Mouse (Mus musculus) 3134 (cell line): ENCODE results near the gene Aco2.

Source experiments
- DNase-seq: peaks from one replicate; pipeline ENCODE4 v3.0.0-alpha.2; 2011; ENCODE audit warnings: low spot score; ENCODE audit not compliant: insufficient read length; ENCODE audit errors: extremely low read depth

The Aco2 gene

DNA sequence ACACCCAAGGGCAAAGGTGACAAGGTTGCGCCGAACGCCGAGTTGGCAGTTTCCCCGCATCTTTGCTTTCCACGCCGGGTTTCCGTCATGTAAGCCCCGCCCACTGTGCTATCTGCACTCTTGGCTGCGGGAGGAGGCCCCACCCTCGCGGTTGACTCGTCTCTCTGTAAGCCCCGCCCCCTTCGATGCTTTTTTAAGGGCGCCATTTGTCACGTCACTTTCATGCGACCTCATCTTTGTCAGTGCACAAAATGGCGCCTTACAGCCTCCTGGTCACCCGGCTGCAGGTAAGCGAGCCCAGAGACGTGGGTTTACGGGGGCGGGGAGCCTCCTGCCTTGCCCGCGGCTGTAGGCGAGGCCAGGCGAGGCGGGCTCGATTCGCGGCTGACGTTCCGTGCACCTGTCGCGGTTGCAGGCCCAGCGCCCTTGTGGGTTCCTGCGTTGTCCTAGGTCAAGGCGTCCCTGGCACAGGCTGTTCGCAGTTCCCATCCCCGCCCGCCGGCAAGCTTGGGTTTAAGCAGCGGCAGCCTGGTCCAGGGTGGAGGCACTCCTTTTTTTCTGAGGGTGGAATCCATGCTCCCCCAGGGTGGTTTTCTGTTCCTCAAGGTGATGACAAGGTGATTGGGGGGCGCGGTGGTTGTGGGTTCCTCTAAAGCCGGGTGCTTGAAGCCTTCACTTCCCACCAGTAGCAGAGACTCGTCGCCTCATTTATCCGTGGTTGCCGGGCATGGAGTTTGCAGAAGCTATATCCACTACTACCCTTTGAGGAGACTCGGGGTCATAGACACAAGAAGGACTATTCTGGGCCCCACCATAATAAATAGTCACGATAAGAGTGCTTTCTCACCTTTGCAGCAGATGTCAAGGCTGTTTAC, at the start of gene Aco2:
Aco2 (plus strand) TSS at position 48 of the 875 bp plus-strand sequence.
- peak; percentile 93 for DNase-seq

DNA sequence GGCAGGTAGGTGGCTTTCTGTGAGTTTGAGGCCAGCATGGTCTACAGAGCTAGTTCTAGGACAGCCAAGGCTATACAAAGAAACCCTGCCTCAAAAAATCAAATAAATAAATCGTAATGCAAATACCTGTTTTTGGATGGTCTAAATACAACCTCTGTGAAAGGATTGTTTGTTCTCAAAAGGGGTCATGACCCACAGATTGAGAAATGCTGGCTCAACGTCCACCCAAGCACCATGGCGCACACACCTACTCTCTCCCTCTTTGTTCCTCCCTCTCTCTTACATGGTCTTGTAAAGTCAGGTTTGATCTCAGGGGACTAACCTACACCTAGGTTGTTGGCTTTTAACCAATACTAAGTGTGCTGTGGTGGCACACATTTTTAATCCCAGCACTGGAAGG, 49.5 kb upstream of the Aco2 start:
- DNase-seq, result no peak

DNA sequence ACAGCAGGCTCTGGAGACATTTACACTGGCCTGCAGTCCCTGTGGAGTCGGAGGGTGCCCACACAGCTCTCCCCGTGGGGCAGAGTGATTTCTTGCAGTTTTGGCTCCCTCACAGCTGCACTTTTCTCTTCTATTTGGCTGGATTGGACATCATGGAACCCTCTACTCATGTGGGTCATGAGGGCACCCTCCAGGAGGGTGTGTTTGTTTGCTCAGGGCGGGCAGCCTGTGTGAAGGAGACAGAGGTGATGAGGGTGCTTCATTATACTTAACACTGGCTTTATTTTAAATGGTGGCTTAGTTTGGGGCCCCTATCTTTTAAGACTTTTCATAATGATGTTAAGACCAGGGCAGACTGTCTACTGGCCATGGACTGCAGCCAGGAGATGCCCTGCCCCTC, 47.3 kb upstream of the Aco2 start:
- DNase-seq, result no peak

DNA sequence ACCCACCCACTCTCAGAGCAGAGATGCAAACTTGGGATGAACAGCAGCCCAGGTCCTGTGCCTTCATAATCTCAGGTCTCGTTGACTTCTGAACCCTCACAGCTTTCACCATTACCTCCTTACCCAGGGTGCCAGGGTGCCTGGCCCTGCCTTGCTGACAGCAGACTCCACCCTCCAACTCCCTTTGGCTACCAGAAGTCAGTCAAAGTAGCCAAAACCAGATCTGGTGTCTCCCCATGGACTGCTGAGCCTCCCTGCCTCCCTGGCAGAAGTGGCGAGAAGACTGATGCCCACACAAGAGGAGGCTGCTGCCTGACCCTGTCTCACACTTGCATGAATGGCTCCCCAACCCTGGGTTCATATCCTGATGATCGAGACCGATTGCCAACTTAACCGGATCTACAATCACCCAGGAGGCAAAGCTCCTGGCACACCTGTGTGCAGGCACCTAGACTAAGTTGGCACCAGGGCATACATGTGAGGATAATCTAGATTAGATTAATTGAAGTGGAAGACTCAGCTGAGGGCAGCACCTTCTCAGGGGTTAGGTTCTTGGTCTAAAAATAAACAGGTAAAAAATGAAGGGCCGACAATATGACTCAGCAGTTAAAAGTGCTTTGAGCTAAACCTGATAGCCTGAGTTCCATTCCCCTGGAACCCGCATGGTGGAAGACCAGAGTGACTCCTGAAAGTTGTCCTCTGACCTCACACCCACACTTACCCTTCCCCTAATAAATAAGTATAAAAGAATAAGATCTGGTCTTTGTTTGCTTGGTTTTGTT, 43.5 kb upstream of the Aco2 start:
- no peak for DNase-seq

DNA sequence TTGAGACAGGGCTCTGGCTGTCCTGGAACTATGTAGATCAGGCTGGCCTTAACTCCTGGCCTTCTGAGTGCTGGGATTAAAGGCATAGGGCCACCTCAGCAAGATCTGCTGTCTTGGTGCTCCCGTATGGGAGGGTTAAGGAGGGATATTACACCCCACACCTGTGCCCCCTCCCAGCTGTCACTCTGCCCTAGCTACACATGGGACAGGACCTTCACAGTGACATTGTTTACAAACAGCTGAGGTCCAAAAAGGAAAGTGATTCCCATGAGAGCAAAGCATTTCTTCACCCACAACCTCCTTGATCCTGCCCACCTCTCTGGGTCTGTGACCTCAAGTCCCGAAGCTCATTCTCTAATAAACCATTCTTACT, 42.9 kb upstream of the Aco2 start:
- DNase-seq, result no peak

DNA sequence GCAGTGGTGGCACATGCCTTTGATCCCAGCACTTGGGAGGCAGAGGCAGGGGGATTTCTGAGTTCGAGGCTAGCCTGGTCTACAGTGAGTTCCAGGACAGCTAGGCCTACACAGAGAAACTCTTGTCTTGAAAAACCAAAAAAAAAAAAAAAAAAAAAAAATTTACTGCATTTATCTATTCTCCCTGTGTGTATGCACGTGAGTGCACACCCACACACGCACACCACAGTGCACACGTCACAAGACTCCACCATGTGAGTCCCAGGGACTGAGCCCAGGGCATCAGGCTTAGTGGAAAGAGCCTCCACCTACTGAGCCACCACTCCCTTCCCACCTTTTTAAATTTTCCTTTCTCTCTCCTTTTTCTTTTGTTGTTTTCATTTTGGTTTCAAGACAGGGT, 41.6 kb upstream of the Aco2 start:
- DNase-seq, result no peak

DNA sequence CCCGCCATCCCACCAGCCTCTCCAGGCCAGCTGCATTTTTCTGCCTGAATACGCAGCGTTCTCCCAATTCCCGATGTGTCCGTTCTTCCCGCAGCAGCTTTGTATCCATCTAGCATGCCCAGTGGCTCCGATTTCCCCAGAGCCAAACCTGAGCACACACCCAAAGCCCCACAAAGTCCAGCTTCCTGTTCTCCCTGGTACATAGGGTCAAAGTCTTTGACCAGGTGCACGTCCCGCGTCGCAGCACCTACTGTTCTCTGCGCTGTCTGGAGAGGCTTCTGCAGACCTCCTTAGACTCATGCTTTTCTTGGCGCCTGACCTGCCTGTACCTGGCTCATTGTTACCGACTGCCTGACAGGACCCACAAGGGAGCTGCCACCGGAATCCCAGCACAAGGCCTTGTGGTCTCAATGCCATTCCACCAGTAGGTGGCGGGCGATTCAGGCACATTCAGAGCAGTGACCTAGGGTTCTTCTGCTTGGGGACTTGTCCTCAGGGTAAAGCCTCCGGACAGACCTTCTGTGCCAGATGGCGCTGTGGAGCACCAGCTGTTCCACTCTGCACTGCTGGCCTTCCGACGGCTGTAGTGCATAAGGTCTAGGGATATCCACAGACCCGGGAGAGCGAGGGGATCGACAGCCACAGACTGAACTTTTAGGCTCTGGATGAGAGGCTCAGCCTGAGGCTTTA, 40.8 kb upstream of the Aco2 start:
- peak; percentile 83 for DNase-seq

DNA sequence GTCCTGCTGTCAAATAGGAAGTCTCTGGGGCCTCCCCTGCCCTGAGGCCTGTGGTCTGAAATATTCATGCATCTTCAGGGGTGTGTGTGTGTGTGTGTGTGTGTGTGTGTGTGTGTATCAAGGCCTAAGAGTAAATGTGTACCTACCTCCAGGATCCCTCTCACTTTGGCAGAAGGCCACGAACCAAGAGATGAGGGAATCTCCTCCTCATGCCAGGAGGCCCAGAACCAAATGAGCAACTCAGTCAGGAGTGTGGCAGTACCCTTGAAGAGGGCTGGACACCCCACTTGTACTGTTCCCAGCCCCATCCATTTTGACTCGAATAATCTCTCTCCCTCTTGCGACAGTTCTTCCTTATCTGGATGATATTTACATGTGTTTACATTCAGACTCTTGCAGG, 39.9 kb upstream of the Aco2 start:
- DNase-seq, result no peak

DNA sequence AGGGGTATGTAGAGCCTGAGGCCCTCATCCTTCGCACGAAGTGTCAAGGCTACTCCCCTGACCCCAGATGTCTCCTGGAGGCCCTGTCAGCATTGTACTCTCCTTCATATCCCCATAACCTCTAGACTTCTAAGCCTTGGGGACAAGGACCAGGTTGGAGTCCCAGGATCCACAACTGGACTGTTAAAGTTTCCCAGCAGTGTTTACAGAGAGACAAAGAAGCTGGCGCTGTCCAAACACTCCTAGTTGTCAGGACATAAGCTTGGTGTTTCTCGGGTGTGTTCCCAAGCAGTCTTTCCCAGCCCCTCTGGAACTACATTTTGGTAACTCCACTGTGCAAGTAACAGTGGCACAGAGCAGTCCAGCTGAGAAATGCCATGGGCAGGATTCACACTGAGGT, 38.6 kb upstream of the Aco2 start:
- DNase-seq, result no peak

DNA sequence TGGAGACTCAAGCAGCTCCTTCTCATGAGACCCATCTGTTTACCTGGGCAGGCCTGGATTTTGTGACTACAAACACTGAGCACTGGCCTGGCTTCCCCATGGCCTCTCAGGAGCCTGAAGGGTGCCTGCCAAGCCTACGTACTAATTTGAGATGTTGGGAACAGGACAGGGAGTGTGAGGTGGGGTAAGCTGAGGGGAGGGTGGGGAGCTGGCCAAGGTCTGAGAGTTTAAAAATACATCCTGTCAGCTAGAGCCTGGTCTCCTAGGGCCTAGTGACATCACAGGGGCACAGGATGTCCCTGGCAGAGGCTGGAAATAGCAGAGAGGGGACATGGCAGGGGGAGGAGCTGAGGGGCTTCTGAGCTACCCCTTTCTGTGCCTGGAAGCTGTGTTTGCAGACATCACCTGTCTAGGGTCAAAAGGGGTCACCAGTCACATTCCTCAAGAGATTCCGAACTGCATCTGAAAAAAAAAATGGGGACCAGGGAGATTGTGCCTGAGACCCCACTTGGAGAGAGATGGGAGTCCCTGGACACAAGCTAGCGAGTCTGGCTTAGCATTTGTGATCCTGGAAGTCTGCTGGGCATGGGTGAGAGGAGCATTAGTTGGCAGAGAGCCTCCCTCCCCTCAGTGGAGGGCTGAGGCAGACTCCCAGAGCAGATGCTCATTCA, 37.8 kb upstream of the Aco2 start:
- DNase-seq, result no peak

DNA sequence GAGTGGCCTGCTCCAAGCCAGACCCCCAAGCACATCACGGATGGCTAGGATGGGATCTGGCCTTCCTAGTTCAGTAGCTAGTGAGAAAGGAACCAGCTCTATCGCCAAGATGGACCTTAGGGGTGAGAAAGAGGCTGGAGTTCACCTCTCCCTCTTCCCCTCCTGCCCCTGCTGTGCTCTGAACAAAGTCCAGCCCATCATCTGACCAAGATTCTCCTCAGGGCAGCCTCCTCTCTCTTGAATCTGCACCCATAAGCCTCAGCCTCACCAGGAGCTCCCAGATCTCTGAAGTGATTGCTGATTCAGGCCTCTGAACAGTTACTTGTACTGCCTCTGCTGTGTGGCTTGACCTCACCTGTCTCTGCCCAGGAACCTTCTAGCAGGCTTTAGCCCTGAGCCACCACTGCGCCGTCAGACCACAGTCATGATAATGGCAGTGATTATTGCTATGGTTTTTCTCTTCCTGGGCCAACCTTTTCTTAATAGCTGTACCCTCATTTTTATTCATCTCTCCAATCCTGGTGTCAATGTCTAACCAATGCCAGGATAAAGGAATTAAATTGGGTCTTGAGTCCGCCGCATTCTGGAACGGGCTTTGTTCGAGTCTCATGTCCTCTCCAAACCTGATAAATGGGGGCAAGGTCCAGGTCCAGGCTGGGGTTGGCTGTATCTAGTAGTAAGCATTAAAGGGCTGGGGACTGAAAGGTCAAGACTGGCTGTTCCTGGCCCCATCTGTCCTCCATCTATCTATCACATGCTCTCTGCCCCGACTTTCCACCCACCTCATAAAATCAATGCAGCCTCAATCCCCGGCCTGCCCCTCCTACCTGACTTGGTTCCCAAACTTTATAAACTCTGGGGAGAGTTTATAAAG, 36.9 kb upstream of the Aco2 start:
- no peak for DNase-seq

DNA sequence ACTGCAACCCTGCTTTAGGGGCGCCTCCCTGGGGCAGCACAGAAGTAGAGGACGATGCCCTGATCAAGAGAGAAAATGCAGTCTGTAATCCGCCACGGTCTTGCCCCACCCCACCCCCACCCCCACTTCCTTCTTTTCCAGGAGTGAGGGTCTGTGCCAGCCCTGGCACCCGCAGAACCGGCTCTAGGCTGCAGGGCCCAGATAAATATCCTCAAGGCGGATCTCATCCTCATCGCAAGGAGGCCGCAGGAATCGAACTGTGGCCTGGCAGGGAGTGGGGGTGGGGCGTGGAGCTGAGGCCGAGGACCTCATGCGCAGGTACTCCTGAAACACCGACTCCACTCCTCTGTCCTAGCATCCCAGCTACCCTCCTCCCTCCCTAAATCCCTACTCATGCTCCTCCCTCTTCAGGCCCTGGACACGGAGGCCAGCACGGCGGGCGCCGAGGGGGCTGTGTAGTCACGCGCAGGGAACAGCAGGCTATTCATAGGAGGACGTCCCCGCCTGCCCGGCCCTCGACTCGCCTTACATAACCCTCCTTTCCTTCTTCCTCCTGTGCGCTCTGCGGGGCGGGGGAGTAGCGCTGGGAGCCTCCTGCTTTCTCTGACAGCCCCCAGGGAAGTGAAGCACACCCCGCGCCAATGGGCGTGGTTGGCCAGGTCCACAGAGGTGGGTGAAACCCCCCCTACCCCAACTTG, 35.8 kb upstream of the Aco2 start:
- DNase-seq, result peak; percentile 61

DNA sequence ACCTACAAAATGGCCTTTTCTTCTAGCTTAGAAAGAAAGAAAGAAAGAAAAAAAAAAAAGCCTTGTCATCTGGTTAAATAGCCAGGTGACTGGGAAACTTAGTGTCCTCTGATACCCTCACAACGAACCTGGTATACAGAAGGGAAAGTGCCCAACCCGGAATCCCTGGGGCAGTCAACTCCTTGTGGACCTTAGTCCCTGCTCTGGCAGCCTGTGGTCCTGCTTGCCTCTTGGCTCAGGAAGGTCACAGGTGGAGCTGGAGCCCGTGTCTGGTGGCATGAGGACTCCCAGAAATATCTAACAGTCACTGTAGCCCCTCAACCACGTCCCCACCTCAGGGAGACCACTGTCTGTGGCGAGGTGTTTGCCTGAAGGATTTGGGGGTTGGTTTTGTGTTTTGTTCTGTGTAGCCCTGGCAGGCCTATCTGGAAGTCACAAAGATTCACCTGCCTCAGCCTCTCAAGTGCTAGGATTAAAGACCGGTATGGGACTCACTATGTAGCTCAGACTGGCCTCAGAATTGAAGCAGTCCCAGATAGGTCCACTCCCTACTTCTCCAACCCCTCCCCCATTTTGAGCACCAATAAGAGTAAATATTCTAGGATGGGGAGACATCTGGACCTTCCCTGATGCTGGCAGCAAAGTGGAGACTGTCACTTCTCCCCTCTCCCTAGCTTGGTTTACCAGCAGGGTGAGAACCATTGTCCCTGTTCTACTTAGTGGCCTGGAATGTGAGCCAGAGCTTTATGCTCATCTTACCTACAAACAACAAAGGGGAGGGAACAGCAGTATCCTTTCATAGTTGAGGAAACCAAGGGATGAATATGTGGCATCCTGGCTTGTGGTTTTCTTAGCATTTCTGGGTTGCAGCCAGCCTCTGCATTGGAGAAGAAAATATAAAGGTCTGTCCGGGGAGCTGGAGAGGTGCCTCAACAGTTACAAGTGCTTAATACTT, 34.9 kb upstream of the Aco2 start:
- DNase-seq, result no peak

DNA sequence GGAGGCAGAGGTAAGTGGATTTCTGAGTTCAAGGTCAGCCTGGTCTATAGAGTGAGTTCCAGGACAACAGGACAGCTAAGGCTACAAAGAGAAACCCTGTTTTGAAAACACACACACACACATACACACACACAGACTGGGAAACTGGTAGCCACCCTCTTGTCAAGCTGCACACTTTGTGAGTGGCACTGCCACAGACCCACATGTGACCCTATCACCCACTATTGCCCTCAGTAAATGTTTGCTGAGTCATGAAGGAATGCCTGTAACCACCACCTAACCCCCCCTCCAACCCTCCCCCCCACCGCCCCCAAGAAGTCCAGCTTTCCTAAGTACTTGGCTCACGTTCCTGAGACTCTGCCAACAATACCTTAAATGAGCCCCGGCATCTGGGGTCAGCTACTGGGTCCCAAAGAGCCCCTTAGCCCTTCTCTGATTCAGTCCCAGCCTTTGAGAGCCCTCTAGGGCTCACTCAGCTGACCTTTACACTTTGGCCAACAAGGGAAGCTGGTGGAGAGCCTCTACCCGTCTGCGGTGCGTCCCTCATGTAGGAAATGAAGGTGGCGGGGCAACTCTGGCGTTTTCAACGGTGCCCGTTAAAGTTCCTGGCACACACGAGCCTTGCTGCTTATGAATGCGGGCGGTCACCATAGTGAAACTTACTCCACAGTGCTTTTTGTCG, 33.4 kb upstream of the Aco2 start:
- DNase-seq, result peak; percentile 42

DNA sequence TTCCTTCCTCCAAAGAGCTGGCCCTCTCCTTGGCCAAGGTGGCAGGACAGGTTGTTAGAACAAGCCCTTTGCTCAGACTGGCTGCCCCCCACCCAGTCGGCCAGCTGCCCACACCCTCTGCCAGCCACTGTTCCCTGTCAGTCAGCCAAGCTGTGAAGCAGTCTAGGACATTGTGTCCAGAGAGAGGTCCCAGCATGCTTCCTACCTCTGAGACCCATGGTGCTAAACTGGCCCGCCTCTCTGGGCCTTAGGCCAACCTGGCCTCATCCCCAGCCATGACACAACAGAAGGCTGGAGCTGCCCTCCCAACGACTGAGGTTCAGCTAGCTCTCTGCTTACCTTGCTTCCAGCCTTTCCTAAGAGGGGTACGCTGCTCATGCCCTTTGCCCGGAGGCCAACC, 32.5 kb upstream of the Aco2 start:
- DNase-seq, result peak; percentile 81

DNA sequence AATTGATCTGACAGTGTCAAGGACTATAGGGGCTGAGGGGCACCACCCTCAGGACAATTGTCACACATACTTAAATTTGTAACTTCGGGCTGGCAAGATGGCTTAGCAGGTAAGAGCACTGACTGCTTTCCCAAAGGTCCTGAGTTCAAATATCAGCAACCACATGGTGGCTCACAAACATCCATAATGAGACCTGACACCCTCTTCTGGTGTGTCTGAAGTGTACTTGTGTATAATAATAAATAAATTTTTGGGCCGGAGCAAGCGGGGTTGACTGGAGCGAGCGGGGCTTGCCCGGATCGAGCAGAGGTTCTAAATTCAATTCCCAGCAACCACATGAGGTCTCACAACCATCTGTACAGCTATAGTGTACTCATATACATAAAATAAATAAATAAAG, 31.8 kb upstream of the Aco2 start:
- no peak for DNase-seq

DNA sequence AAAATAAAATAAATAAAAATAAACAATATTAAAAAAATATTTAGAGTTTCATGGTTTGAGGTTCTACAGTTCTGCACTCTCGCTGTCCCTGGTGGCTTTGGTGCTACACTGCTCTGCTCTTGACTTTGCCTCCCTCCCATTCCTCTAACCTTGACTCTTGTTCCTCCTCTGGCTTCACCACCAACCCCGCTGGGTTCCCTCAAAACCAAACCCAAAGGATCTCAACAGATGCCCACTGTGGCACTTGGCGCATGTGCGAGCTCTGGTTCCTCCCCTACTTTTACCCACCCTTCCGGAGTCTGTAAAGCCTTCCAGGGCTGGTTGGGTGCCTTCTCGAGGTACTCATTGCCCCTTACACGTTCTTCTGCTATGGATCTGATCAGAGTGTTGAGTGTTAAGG, 29.8 kb upstream of the Aco2 start:
- no peak for DNase-seq
